Mouse (Mus musculus): ENCODE results near the gene Btg4. TPM values are rescaled to one million over a fixed set of nuclear protein-coding genes. Genes with fewer than 3 reads are reported as not detected.

Gene Btg4
- polyA plus RNA-seq, 1 experiment from 2014 or later: not detected

MicroRNA genes within 50 kb of the gene (microRNA counts, 519-probe panel; counts per million panel counts)
- microRNA mmu-miR-34b-3p: 2,252 counts per million, percentile 40 among the panel's probes with 10 or more counts
- microRNA mmu-miR-34b-5p: 2,363 counts per million, percentile 47 among the panel's probes with 10 or more counts
- microRNA mmu-miR-34c: 3,513 counts per million, percentile 84 among the panel's probes with 10 or more counts

Small RNA genes within 50 kb of the gene (microRNA-seq; reads per million reads assigned to microRNA genes)
- gene Mir34b: 24.6 reads per million, percentile 34 among the genes with 10 or more reads in this experiment
- 455 reads per million, percentile 71 among the genes with 10 or more reads in this experiment for gene Mir34c

Other genes with a start within 250 kb of the Btg4 start
- gene Ppp2r1b, start 215.6 kb upstream of the Btg4 start, polyA plus RNA-seq (2015; fragmentation: Nextera tagmentation; extraction: Ambion mirVana): 89.6 and 95.9 TPM in 2 replicates
- gene Sik2, start 51.8 kb upstream of the Btg4 start, polyA plus RNA-seq (2015; fragmentation: Nextera tagmentation; extraction: Ambion mirVana): 19.5 and 21.2 TPM in 2 replicates
- gene Layn, start 16.2 kb downstream of the Btg4 start, polyA plus RNA-seq (2015; fragmentation: Nextera tagmentation; extraction: Ambion mirVana): 1.5 and 1.9 TPM in 2 replicates
- 0.32 and 1.1 TPM in 2 replicates for gene 4833427G06Rik, start 41.2 kb downstream of the Btg4 start, polyA plus RNA-seq (2015; fragmentation: Nextera tagmentation; extraction: Ambion mirVana)
- 0.04 TPM in 1 of 2 replicates, not detected in the other for gene Gm32742, start 104.6 kb downstream of the Btg4 start, polyA plus RNA-seq (2015; fragmentation: Nextera tagmentation; extraction: Ambion mirVana)
- gene Pou2af1, start 152.8 kb downstream of the Btg4 start, polyA plus RNA-seq (2015; fragmentation: Nextera tagmentation; extraction: Ambion mirVana): 0.14 TPM in 1 of 2 replicates, not detected in the other
- 0.70 and 1.1 TPM in 2 replicates for gene Colca2, start 217.7 kb downstream of the Btg4 start, polyA plus RNA-seq (2015; fragmentation: Nextera tagmentation; extraction: Ambion mirVana)

Data from forebrain, embryonic 15.5 days (tissue).